Mouse (Mus musculus) left cerebral cortex, postnatal 4 days (tissue): ENCODE measurements at regions not wholly inside any gene's neighbourhood (a gene's known extent, or its start where the extent isn't known, plus 50 kb on each side); places are given as distances from the start of the nearest gene placed in this dataset.
A peak's percentile ranks its signal among the peaks of the same experiment; 100 is the strongest.

Source experiments
- DNase-seq: peaks from one replicate; pipeline ENCODE4 v3.0.0-alpha.2; 2022
- intact Hi-C: fragments of 180-260 bp; cut with DNase I; formaldehyde crosslinking; loops from one replicate; pipeline ENCODE4 v1.15.1; 2025

DNA sequence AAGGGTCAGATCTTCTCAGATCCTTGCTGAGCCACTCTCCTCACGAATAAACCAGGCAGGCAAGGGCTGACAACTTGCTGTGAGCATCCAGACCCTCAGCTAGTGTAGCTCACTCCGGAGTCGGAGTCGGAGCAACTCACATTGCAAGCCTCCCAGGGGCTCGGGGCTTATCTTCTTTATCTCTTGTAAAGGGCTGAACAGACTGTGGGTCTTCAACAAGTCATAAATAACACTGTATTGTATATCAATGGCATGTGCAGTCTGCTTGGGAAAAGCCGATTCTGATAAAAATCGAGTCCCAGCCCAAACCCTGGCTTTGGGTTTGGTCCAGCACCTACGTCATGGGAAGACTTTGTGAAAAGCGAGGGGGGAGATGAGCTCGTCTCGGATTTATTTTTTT lies 125.8 kb upstream of the Tbx3 start:
- intact Hi-C loops: no loop called here
- DNase-seq: no peak

DNA sequence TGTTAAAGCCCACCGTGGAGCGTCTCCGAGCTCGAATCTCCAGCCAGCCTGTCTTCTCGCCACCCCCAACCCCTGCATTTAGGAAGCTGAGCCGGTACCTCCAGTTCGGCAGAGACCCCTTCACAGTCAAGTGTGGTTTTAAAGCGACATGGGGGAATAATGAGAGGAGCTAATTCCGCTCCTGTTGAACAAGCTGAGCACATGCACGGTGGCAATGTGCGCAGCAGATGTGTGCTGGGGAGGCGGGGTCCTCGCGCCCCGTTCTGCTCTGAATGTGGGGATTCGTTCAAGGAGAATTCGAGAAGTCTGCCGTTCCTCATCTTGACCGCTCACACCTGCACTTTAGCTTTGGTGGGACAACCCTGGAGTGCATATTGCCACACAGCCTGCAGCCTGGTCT lies 123.4 kb upstream of the Tbx3 start:
- intact Hi-C loops: no loop called here

DNA sequence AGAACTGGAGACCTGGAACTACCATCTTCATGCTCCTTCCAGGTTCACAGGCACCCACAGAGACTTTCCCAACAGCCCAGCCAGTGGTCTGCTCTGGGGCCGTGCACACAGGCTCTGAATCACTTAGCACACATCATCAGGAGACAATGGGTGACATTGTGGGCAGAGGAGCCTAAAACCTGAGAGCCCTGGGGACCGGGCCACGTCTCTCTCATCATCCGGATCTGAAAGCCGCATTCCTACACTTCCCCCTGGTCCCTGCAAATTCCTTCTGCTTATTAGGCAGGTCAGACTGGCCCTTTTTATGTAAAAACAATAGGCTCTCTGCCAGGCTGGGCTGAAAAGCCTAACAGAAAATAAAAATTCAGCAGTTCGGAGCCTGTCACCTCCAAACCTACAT lies 119.6 kb upstream of the Tbx3 start:
- no peak for DNase-seq
- intact Hi-C loops: no loop called here

More for the DNA sequence above, 123.4 kb upstream of the Tbx3 start:
- DNase-seq: no peak

DNA sequence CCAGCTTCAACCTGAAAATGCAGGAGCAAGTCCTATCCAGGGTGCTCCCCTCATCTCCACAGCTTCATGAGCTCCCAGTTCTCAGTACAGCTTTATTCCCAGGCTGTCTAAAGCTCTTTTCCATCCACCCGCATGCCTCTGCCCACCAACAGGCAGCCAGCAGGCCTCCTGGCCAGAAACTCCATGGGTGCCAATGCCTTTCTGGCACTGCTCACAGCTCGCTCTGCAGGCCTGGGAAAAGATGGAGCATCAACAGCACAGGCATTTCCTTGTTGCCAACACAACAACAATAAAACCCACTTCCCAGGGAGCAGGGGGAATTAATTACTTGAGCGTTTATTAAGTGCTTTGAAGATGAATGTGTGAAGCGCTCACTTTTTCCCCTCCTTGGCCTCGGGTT lies 117.0 kb upstream of the Tbx3 start:
- DNase-seq: peak; percentile 22
- intact Hi-C loops: no loop called here

DNA sequence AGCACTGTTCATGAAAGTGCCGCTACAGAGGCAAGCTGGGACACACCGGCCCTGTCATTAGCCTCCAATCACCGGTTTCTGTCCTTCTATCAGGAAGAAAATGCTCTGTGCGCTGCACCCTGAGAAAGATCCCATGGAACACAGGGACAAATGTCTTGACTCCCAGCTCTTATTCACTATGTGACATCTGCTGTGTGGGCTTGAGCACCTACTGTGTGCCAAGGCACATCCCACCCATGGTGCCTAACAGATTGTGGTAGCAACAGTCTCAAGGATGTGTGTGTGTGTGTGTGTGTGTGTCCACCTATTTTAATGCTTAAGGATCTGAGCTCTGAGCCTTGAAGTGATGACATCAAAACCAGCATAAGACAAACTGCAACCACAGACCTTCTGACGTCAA lies 113.4 kb upstream of the Tbx3 start:
- intact Hi-C loops: no loop called here
- DNase-seq: no peak

DNA sequence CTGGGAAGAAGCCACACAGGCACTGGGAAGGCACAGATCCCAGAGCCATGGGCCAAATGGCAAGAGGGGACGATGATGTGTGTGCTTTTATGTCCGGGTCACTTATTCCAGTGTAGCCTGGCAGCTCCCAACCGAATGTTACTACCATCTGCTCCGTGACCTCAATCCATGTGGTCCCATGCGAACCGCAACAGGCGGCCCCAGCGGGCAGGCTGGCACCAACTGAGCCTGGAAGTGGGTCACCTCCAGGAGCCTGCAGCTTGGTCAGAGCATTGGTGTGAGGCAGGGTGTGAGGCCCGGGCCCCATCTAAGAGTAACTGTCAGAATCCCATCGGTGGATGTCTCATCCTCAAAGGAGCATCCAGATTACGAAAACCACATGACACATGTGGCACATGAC lies 110.8 kb upstream of the Tbx3 start:
- DNase-seq: peak; percentile 18
- intact Hi-C loops: no loop called here

DNA sequence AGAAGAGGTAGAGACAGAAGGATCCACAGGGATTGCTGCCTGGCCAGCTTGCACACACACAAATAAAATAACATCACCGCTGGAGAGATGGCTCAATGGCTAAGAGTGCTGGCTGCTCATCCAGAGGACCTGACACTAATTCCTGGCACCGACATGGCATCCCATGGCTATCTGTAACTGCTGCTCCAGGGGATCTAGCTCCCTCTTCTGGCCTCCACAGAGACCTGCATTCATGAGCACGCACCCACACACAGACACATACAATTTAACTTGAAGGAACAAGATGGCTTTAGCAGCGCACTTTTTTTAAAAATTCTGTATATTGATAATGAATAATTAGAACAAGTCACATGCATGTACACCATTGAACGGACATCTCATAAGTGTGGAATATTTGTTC lies 110.1 kb upstream of the Tbx3 start:
- no peak for DNase-seq
- intact Hi-C loops: no loop called here

DNA sequence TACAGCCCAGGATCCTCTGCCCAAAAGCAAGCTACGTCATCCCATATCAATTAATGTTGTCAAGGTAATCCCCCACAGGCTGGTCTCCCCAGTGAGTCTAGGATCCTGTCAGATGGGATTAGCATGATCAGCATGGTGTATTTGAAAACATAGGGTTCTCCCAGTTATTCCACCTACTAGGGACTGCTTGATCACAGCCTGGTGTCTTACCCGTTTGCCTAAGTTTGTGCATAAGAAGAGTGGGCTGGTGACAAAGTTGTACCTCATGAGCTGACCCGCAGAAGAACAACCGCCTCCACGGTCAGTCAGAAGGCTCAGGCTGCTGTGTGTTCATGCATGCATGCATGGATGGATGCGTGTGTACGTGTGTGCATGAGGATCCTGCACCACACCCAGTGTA lies 108.9 kb upstream of the Tbx3 start:
- intact Hi-C loops: no loop called here
- no peak for DNase-seq

DNA sequence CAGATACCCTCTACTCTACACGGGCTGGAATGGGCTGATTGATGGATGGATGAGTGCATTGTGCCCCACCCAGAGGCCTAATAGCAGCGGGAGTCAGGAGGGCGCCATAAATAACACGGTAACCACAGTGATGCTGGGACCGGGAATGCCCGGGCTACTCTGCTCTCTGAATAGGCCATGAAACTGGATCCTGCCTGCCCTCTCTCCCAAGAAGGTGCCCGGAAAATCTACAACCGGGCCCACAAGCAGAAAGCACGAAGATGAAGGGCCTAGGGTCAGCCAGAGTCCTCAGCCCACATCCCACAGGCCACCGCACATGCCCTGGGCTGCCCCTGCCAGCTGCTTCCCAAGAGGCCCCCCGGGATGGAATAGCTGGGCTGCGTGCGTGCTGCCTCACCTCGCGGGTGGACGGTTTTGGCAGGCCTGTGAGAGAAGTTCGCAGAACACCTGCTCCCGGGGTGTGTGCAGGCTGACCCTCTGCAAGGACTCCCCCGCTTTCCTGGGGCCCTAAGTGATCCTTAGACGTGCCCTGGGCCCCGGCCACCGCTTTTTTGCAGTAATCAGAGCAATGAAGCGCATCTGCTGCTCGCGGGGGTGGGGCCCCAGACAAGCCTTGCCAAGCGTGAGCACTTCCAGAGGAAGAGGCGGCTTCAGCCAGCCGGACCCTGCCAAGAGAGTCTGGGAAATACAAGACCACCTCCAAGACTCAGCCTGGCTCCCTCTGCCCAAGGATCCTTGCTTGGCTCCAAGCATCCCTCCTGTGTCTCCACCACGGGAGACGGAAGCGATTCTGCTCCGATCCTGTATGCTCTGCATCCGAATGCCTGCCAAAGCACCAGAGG lies 106.7 kb upstream of the Tbx3 start:
- intact Hi-C loops: no loop called here
- DNase-seq: peak; percentile 76

DNA sequence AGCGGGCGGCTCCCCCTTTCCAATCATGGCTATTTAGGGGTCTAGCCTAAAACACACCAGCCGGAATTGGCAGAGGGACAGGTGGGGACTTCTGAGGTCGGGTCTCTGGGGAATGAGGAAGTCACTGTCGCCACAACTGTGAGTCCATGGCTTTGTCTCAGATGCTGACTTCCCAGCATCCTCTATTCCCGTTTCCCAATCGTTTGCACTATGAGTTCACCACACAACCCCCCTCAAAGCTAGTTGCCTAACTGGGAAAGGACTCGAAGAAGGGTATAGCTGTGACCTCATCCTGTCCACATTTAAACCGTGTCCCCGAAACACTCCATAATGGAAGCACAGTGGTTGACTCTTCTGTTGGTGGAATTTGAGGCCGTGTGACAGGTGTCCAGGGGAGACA lies 102.8 kb upstream of the Tbx3 start:
- DNase-seq: no peak
- intact Hi-C loops: no loop called here

DNA sequence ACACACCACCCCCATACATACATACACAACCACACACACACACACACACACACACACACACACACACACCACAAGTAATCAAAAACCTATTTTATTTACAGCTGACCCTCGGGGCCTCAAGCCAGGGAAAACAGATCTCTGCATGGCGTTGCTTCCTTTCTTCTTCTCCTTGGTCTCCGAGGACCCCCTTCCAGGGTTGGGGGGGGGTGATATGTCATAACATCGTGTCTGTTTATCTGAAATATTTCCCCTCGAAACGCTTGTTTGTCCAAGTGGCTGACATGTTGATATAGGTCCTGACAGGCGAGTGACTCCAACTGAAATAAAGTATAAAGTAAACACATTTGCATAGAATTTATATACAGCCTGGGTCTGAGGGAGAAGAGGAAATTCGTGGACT lies 100.4 kb upstream of the Tbx3 start:
- intact Hi-C loops: no loop called here
- DNase-seq: no peak

DNA sequence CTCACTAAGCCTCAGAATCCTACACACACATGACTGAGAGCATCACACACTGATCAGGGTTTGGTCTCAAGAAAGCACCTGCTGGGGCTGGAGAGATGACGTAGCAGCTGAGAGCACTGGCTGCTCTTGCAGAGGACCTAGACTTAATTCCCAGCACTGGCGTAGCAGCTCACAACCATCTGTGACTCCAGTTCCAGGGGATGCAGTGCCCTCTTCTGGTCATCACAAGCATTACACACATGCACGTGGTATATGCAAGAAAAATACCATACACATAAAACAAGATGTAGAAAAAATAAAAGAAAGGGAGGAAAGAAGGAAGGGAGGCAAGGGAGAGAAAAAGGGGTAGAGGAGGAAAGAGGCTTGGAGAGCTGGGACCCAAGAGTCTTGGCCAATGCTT lies 98.8 kb upstream of the Tbx3 start:
- no peak for DNase-seq
- intact Hi-C loops: no loop called here

DNA sequence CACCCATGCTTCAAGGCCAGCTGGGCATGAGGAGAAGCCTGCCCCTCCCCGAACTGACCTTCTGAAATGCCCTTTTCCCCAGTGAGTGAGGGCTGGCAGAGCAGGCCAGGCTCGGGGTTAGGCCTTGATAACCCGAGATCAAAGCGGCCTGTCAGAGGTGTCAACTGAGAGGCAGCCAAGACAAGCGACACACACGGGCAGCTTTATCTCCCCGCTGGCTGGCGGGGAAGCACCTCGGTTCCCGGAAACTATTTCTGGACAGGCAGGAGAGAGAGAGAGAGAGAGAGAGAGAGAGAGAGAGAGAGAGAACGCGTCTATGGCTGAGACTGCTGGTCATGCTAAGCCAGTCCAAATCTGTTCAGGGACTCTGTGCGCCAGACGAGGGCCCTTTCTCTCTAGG lies 95.3 kb upstream of the Tbx3 start:
- intact Hi-C loops: no loop called here
- no peak for DNase-seq

DNA sequence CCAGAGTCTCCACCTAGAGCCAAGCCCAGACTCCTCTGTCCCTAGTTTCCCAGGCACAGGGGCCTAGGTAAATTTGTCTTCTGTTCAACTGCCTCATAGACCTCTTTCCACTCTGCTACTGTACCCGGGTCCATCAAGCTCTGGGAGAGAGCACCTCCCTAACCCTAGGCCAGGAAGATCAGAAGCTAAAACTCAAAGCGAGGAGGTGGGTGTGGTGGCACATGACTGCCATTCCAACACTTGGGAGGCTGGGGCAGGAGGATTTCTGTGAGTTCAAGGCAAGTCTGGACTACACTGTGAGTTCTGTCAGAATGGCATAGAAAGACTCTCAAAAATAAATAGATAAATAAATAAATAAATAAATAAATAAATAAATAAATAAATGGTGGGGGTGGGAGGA lies 91.2 kb upstream of the Tbx3 start:
- intact Hi-C loops: no loop called here
- no peak for DNase-seq

DNA sequence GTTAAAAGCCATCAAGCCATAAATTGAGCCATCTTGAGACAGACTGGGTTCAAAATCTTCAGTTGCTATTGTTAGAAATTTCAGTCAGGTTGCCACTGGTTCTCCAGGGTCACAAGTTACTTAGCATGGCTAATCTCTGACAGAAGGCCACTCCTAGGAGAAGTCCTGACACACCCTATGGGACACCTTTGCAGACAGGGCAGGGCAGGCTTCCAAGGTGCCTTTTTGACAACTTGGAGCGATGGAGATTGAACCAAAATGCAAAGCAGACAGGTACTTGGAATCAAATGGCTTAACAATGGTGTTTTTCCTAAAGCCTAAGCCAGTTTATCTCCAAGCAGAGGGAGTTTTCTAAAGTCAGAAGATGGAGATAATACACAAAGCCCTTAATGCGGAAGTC lies 90.7 kb upstream of the Tbx3 start:
- intact Hi-C loops: no loop called here
- DNase-seq: no peak

DNA sequence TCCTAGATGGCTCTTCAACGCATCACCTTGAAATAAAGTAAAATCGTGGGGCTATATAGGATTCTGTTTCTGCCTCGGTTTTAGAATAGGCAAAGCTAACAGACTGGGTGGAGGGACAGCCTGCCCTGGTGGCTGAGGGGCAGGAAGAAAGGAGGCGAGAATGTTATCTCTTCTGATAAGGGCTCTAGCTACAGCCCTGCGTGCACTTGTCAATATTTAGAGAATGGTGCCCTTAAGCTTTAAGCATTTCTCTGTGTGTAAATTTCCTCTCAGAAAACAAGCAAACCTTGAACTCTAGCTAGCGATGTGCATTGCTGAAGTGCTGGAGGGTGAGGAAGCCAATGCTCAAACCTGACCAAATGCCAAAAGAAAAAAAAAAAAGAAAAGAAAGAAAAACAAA lies 90.1 kb upstream of the Tbx3 start:
- DNase-seq: no peak
- intact Hi-C loops: no loop called here

DNA sequence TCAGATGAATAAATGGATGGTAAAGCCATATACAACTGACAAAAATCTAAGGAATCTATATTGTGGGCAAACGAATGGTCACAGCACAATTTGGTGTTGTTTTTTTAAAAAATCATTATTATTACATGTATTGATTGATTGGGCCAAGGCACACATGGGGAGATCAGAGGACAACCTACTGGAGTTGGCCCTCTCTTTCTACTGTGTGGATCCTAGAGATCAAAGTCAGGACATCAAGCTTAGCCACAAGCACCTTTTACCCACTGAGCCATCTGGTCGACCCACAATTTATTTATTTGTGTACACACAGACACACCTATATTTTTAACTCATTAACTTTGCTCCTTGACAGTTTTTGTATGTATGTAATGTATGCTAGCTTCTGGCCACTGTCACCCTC lies 89.7 kb upstream of the Tbx3 start:
- no peak for DNase-seq
- intact Hi-C loops: no loop called here

DNA sequence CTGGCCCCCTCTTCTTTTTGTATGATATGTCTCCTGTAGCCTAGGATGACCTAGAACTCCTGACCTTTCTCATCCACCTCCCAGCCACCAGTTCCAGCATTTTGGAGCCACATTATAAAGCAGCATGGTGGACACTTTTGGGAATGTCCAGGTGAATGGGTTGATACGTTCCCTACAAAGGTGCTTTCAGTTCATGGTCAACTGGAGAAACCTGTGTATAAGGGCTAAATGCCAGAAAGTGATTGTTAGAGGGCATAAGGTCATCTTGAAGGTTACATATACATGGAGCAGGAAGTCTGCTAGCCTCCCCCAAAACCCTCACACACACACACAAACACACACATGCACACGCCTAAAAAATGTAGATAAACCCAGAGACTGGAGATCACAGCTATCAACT lies 86.1 kb upstream of the Tbx3 start:
- DNase-seq: no peak
- intact Hi-C loops: no loop called here

DNA sequence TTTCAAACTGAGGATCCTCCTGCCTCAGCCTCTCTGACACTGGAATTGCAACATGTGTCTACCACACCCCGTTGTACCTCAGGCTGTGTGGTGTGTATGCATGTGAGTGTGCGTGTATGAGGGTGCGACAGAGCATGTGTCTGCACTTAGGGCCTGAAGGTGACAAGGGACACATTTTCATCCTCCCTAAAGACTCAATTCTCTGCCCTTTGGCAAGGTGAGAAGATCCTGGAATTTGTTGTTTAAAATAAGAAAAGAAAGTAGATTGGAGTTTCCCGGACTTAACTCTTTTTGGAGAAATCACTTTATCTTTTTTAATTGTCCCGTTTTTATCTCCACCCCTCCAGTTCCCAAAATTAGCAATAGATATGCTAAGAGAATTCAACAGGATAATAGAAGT lies 85.6 kb upstream of the Tbx3 start:
- no peak for DNase-seq
- intact Hi-C loops: no loop called here

DNA sequence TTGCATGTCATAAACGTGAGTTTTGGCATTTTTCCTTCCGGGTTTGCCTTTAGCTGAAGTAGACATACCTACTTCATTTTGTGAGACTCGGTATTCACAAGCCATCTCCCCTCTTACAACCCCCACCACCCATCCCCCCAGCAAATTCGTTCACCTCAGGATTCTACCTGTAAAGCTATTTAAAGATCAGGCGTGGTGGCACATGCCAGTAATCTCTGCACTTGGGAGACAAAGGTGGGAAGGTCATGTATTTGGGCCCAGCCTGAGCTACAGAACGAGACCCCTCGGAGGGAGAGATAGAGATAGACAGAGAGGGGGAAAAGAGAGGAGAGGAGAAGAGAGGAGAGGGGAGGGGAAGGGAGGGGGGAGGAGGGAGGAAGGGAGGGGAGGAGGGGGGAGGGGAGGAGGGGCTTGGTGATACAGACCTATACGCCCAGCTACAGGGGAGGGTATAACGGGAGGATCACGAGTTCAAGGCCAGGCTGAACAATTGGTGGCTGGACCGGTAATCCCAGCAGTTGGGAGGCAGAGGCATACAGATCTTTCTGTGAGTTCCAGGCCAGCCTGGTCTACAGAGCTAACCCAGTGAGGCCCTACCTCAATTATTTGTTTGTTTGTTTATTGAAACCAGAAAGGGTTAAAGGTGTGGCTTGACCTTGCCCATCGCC lies 83.9 kb upstream of the Tbx3 start:
- DNase-seq: no peak
- intact Hi-C loops: no loop called here

DNA sequence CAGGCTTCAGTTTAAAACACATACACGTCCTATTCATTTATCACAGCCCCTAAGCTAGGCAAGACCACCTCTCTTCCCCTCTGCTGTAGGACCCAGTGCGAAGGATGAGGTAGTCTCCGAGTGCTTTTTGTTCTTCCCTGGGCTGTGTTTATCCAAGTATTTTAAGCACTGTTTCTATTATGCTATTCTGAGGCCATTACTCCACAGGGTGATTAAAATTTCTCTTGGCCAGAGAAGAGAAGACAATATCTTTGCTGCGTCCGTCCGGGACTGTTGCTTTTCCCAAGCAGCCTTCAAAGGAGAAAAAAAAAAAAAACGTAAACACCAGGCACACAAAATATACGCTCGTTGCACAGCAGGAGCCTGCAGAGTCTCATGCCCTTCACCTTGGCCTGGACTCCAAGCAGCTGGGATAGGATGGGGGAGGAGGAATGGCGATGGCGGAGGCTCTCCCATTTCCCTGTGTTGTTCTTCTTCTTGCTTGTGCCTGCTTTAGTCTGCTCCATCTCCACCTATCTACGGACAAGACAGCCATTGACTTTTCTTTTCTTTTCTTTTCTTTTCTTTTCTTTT lies 83.1 kb upstream of the Tbx3 start:
- intact Hi-C loops: no loop called here
- DNase-seq: no peak
